Mouse (Mus musculus) erythroblast, embryonic 14.5 days (primary cell): ENCODE results near the gene Slco3a1.

Source experiments
- GATA1 ChIP-seq: IDR thresholded peaks from 2 replicates; pipeline ENCODE4 v1.6.1; 2012; ENCODE audit warnings: low read length, inconsistent platforms, mixed read lengths
- TAL1 ChIP-seq: IDR thresholded peaks from 3 replicates; pipeline ENCODE4 v1.6.1; 2012; ENCODE audit warnings: low read length, inconsistent platforms, mixed read lengths

- TF ChIP-seq GATA1, result no peak
- TF ChIP-seq TAL1, result no peak
Measured at GRCm38 (mm10) chr7:74383040-74383666, 171.4 kb downstream of the Slco3a1 start.
